Comparison of ENCODE assay signal across 8 mouse cellular contexts in the genomic region with DNA sequence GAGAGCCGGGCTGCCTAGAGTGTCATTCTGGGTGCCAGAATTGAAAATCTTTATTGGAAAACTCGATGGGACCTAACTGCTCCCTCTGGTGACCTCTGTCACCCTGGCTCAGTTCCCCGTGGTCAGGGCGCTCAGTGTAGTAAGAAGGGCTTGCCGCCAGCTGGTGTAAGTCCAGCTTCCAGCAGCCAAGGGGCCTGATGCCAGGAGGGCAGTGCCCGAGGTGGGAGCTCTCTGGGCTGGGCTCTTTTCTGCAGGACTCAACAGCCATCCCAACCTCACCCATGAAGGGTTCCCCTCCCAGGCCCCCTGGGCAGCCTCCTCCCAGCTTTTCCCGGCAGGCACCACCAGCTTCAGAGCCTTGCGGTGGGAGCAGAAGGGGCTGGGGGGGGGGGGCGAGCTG. TPM values are rescaled to one million over a fixed set of nuclear protein-coding genes. Genes with fewer than 3 reads are reported as not detected.
A peak's percentile ranks its signal among the peaks of the same experiment; 100 is the strongest.
DNase-seq lines count a peak whose midpoint lies in the region; ATAC-seq and TF ChIP-seq lines count a peak whose summit lies in the region.

No protein-coding gene starts in this region.

- no peak overlapping the region for H3K4me3 ChIP-seq in intestine, postnatal 0 days (ENCODE audit: low read depth, low read length)
- H3K4me3 ChIP-seq in limb, embryonic 14.5 days (replicated peaks; ENCODE audit: low read length) = no peak overlapping the region
- no peak overlapping the region for H3K4me3 ChIP-seq in stomach, embryonic 14.5 days (ENCODE audit: low read depth, low read length)

- TF ChIP-seq CTCF in intestine, postnatal 0 days (IDR thresholded peaks at IDR 0.05; ENCODE audit: low read depth) = 0 out of 2 replicates have a peak, but pooled peaks have one; percentile 4

- no peaks in the 10 kb centered on the region for H3K36me3 ChIP-seq in intestine, postnatal 0 days (ENCODE audit: control insufficient read depth, insufficient read depth)
- H3K36me3 ChIP-seq in limb, embryonic 14.5 days (ENCODE audit: control insufficient read depth, insufficient read depth, low read length) = no peaks in the 10 kb centered on the region
- H3K36me3 ChIP-seq in stomach, embryonic 14.5 days (ENCODE audit: control insufficient read depth, insufficient read depth, low read length) = no peaks in the 10 kb centered on the region

- H3K9ac ChIP-seq in intestine, postnatal 0 days (ENCODE audit: low read depth, low read length) = no peak overlapping the region
- H3K9ac ChIP-seq in limb, embryonic 14.5 days (ENCODE audit: low read depth, low read length, severe bottlenecking) = no peak overlapping the region
- H3K9ac ChIP-seq in stomach, embryonic 14.5 days (replicated peaks; ENCODE audit: low read depth, low read length) = no peak overlapping the region

- no peak overlapping the region for H3K4me2 ChIP-seq in intestine, postnatal 0 days (replicated peaks; ENCODE audit: low read depth)
- peak overlapping the region; percentile 31 for H3K4me2 ChIP-seq in limb, embryonic 14.5 days (replicated peaks; ENCODE audit: low read depth, low read length, severe bottlenecking)
- peak overlapping the region; percentile 22; the same call in 1 of the 2 replicates for H3K4me2 ChIP-seq in stomach, embryonic 14.5 days (replicated peaks; ENCODE audit: low read depth, low read length)

- no peaks in the 10 kb centered on the region for H3K9me3 ChIP-seq in intestine, postnatal 0 days (ENCODE audit: control insufficient read depth)
- no peaks in the 10 kb centered on the region for H3K9me3 ChIP-seq in limb, embryonic 14.5 days (ENCODE audit: control insufficient read depth, low read length)
- H3K9me3 ChIP-seq in stomach, embryonic 14.5 days (ENCODE audit: control insufficient read depth, low read depth, low read length) = no peaks in the 10 kb centered on the region

- no peak for ATAC-seq in intestine, postnatal 0 days
- ATAC-seq in limb, embryonic 14.5 days (ENCODE audit: low FRiP score, low read depth) = no peak
- no peak for ATAC-seq in stomach, embryonic 14.5 days (ENCODE audit: insufficient number of reproducible peaks, insufficient read depth, low FRiP score, low read depth)
- no peak for ATAC-seq in megakaryocyte-erythroid progenitor cell, adult 5-6 weeks (replicated peaks; ENCODE audit: low FRiP score, low TSS enrichment, poor library complexity, severe bottlenecking)

- 0 out of 2 replicates have a peak, but pooled peaks cover 9% of the 10 kb centered on the region for H3K27me3 ChIP-seq in intestine, postnatal 0 days (replicated peaks; ENCODE audit: control insufficient read depth, insufficient read depth, low read length)
- no peaks in the 10 kb centered on the region for H3K27me3 ChIP-seq in limb, embryonic 14.5 days (ENCODE audit: control insufficient read depth, insufficient read depth, low read length)
- no peaks in the 10 kb centered on the region for H3K27me3 ChIP-seq in stomach, embryonic 14.5 days (ENCODE audit: control insufficient read depth, insufficient read depth, low read length)

- no peak overlapping the region for H3K27ac ChIP-seq in intestine, postnatal 0 days (ENCODE audit: low read depth, low read length)
- H3K27ac ChIP-seq in limb, embryonic 14.5 days (replicated peaks; ENCODE audit: low read depth, low read length) = no peak overlapping the region
- no peak overlapping the region for H3K27ac ChIP-seq in stomach, embryonic 14.5 days (ENCODE audit: low read length)

- peak; percentile 35 to 79 for DNase-seq in adrenal gland, adult (ENCODE audit: inconsistent age in 2 of 2, low spot score in 1 of 2)
- no peak for DNase-seq in adrenal gland, postnatal 4 days (ENCODE audit: low spot score in 2 of 2)
- peak; percentile 55 for DNase-seq in MN1 (ENCODE audit: low spot score)
- peak; percentile 76 for DNase-seq in gastrocnemius, postnatal 10 days
- DNase-seq in limb, embryonic 14.5 days (ENCODE audit: low spot score) = no peak

- TF ChIP-seq POLR2A in limb, embryonic 14.5 days (IDR thresholded peaks at IDR 0.05; ENCODE audit: borderline replicate concordance, extremely low read depth, insufficient read depth, insufficient read length) = no peak

- no peaks in the 10 kb centered on the region for H3K4me1 ChIP-seq in intestine, postnatal 0 days (replicated peaks; ENCODE audit: control insufficient read depth, insufficient read depth, low read length)
- H3K4me1 ChIP-seq in limb, embryonic 14.5 days (ENCODE audit: control insufficient read depth, insufficient read depth, low read length) = peaks cover 17% of the 10 kb centered on the region
- peaks cover 5% of the 10 kb centered on the region for H3K4me1 ChIP-seq in stomach, embryonic 14.5 days (ENCODE audit: control insufficient read depth, insufficient read depth, low read length)

- 41% methylated on average over 8 of the region's 9 CpGs for WGBS in intestine, postnatal 0 days
- 46% methylated on average over 8 of the region's 9 CpGs for WGBS in limb, embryonic 14.5 days
- WGBS in stomach, embryonic 14.5 days = 47% methylated on average over 9 of the region's 9 CpGs

RNA-seq across cellular contexts. Expression of gene Casz1, which starts 42.0 kb away (rescaled TPM):
- total RNA-seq in adrenal gland, postnatal 4 days (2021) = 10 to 100 TPM; 10.1 to 15.6 TPM
- total RNA-seq in gastrocnemius, postnatal 10 days (2021) = 10 to 100 TPM; 39.3 to 42.0 TPM
- 5.6 and 6.6 TPM in 2 replicates for polyA plus RNA-seq in intestine, postnatal 0 days (2015; fragmentation: Nextera tagmentation; extraction: Ambion mirVana)
- 7.4 and 9.2 TPM in 2 replicates for polyA plus RNA-seq in limb, embryonic 14.5 days (2012; rRNA removed)
- 5.2 and 5.5 TPM in 2 replicates for polyA plus RNA-seq in limb, embryonic 14.5 days (2014; fragmentation: Nextera tagmentation; extraction: Ambion mirVana)
- polyA plus RNA-seq in stomach, embryonic 14.5 days (2014; fragmentation: Nextera tagmentation; extraction: Ambion mirVana) = 10.3 and 11.2 TPM in 2 replicates
- 0.55 and 0.96 TPM in 2 replicates for total RNA-seq in megakaryocyte-erythroid progenitor cell, adult 5-6 weeks (2014; fragmentation: Nextera tagmentation)
- total RNA-seq in megakaryocyte-erythroid progenitor cell, adult 5-6 weeks (2017) = 0.27 and 0.75 TPM in 2 replicates

Comparison
In these comparisons a context has a peak if more than half of its experiments do, and no peak if none do; other contexts are left out.
1. DNase-seq: peak in adrenal gland, adult (2 of 2), MN1 (single experiment) and gastrocnemius, postnatal 10 days (single experiment); none in adrenal gland, postnatal 4 days (0 of 2) and limb, embryonic 14.5 days (single experiment).
2. RNA of gene Casz1, which starts 42.0 kb away (total RNA-seq): 39.3 to 42.0 TPM in gastrocnemius, postnatal 10 days and 10.1 to 15.6 TPM in adrenal gland, postnatal 4 days; 0.27 to 0.96 TPM in megakaryocyte-erythroid progenitor cell, adult 5-6 weeks; every median in the first group is over 4 times any median in the second.